Mouse (Mus musculus): ENCODE measurements at regions not wholly inside any gene's neighbourhood (a gene's known extent, or its start where the extent isn't known, plus 50 kb on each side); places are given as distances from the start of the nearest gene placed in this dataset.
"Not testable (repeated sequence)": the region's sequence is repeated elsewhere in the genome, so short reads cannot be mapped to it uniquely, and the experiment has no call there.

DNA sequence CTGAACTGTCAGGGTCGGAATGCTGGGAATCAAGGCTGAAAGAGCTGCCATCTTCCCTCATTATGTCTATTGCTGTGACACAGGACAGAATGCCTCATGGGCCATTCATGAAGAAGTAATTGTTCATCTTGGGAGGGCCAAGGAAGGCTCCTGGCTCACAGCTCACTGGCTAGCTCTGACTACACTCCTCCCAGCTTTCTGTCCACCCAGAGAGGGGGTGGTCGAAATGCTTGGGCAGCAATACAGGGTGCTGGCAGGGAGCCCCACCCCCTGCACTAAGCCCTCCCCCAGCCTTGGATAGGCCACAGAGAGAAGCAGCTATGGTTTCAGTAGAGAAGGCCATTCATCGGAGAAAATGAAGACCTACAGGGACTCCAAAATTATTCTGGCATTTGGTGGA, 192.2 kb upstream of the Prok2 start:
- peaks cover 8% of the 10 kb centered on the region for H3K4me1 ChIP-seq (replicated peaks)
- no peak overlapping the region for H3K4me2 ChIP-seq
- H3K27me3 ChIP-seq (replicated peaks) = peaks cover 38% of the 10 kb centered on the region
- 73% methylated on average over 3 of the region's 3 CpGs for WGBS
- no peaks in the 10 kb centered on the region for H3K36me3 ChIP-seq
- ATAC-seq (ENCODE audit: insufficient number of reproducible peaks, low FRiP score) = no peak
- no peak overlapping the region for H3K4me3 ChIP-seq
- H3K9me3 ChIP-seq (replicated peaks) = 0 out of 2 replicates have a peak, but pooled peaks cover 3% of the 10 kb centered on the region
- no peak overlapping the region for H3K9ac ChIP-seq
- H3K27ac ChIP-seq (ENCODE audit: poor library complexity, severe bottlenecking) = no peak overlapping the region

DNA sequence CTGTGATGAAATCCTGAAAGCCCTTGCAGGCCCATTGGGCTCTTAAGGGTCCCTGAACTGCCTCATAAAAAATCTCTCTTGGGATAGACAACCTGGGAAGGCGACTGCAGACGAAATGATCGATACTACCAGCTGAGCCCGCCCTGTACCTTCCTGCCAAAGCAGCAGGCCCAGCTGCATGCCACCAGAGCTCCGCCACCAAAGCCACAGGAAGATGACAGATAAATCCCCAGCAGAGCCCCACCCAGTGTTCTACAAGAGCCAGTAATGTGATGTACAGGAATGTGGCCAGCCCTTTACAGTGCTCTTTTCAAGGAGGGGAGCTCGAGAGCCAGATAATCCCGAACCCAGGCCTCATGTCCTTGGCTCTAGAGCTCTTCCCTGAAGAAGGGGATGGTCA, 183.7 kb upstream of the Prok2 start:
- H3K4me2 ChIP-seq = no peak overlapping the region
- no peak overlapping the region for H3K27ac ChIP-seq (ENCODE audit: poor library complexity, severe bottlenecking)
- no peak for ATAC-seq (ENCODE audit: insufficient number of reproducible peaks, low FRiP score)
- 51% methylated on average over 7 of the region's 7 CpGs for WGBS
- no peaks in the 10 kb centered on the region for H3K9me3 ChIP-seq (replicated peaks)
- H3K27me3 ChIP-seq (replicated peaks) = peaks cover 50% of the 10 kb centered on the region
- H3K4me1 ChIP-seq (replicated peaks) = peaks cover 19% of the 10 kb centered on the region
- no peaks in the 10 kb centered on the region for H3K36me3 ChIP-seq
- no peak overlapping the region for H3K9ac ChIP-seq
- H3K4me3 ChIP-seq = no peak overlapping the region

DNA sequence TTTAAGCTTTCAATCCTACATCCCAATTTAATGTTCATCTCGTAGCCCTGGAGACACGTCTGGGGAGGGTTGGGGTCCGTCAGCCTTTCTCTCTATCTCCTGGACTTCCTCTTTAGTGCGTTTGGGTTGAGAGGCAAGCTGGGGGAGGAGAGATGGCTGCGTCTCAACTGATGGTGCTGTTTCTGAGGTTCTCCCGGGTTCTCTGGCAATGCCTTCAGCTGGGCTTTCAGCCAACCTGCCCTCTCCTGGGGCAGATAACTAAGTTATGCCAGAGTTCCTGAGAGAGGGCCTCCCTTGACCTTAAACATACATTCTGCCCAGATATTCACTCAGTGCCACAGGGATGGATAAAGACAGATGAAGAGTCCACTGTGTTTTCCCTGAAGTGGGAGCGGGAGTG, 183.3 kb upstream of the Prok2 start:
- ATAC-seq (ENCODE audit: insufficient number of reproducible peaks, low FRiP score) = 0 out of 2 replicates have a peak, but pooled peaks have one; percentile 27
- H3K27me3 ChIP-seq (replicated peaks) = peaks cover 55% of the 10 kb centered on the region

DNA sequence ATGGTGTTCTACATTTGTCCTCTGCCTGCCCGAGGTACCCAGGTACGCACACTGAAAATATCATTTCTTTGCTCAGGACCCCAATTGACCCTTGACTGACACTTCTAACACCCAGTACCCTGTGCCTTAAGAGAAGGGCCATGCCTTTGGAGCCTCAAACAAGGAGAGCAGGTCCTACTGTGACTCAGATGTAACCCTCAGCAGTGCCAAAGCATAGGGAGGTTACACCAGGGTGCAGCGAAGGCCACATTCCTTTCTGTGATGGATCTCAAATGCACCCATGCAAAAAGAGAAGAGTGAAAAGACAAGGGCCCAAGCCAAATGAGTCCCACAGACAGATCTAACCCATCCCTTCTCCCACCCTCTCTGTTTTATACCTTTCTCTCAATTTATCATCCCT, 181.9 kb upstream of the Prok2 start:
- H3K36me3 ChIP-seq = no peaks in the 10 kb centered on the region
- H3K4me2 ChIP-seq = no peak overlapping the region
- no peak overlapping the region for H3K9ac ChIP-seq
- WGBS = 89% methylated on average over 3 of the region's 3 CpGs
- H3K27me3 ChIP-seq (replicated peaks) = peaks cover 45% of the 10 kb centered on the region
- H3K9me3 ChIP-seq (replicated peaks) = no peaks in the 10 kb centered on the region
- H3K4me3 ChIP-seq = no peak overlapping the region
- no peak for ATAC-seq (ENCODE audit: insufficient number of reproducible peaks, low FRiP score)
- H3K4me1 ChIP-seq (replicated peaks) = peaks cover 24% of the 10 kb centered on the region
- H3K27ac ChIP-seq (ENCODE audit: poor library complexity, severe bottlenecking) = no peak overlapping the region

More for the DNA sequence above, 183.3 kb upstream of the Prok2 start:
- no peaks in the 10 kb centered on the region for H3K9me3 ChIP-seq (replicated peaks)
- no peak overlapping the region for H3K4me3 ChIP-seq
- no peak overlapping the region for H3K27ac ChIP-seq (ENCODE audit: poor library complexity, severe bottlenecking)
- 20% methylated on average over 7 of the region's 7 CpGs for WGBS
- no peaks in the 10 kb centered on the region for H3K36me3 ChIP-seq
- H3K4me2 ChIP-seq = no peak overlapping the region
- H3K4me1 ChIP-seq (replicated peaks) = peaks cover 16% of the 10 kb centered on the region
- H3K9ac ChIP-seq = no peak overlapping the region

DNA sequence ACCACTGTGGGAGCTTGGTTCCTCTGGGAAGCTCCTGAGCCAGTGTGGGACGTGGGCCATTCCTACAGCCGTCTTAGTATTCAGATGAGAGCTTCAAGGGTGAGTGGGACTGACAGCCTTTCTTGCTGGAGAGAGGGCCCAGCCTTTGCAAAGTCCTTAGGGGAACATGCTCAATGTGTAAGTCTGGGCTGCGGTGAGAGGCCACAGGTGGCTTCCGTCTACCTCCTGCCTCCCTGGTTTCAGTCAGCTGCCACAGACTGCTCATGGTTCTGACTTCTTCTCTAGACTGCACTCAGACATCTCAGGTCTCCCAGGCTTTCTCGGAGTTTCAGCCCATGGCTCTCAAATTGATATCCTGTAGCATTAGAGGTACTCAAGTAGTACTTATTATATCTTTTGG, 179.0 kb upstream of the Prok2 start:
- 76% methylated on average over 5 of the region's 5 CpGs for WGBS
- Histone ChIP-seq H3K9me3 (replicated peaks) (no peaks in the 10 kb centered on the region), H3K27me3 (replicated peaks) (peaks cover 44% of the 10 kb centered on the region)

DNA sequence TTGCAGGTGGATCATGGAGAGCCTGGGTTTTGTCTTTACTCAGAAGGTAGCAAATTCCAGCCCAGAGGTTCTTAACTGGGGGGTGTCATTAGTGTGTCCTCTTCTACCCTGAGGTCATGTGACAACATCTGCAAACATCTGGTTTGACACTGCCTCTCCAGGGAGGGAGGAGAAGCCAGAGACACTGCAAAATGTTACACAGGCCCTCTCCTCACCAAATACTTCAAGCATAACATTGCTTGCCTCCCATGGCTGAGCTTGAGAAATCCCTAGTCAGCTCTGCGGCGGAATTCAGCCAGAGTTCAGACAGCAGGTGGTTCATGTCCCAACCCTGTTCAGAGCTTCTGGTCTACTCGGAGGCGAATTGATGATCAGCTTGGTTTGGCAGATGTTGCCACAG, 178.4 kb upstream of the Prok2 start:
- Histone ChIP-seq H3K4me3 (no peak overlapping the region), H3K9ac (no peak overlapping the region), H3K4me1 (replicated peaks) (peaks cover 25% of the 10 kb centered on the region), H3K9me3 (replicated peaks) (no peaks in the 10 kb centered on the region), H3K27me3 (replicated peaks) (peaks cover 48% of the 10 kb centered on the region), H3K36me3 (no peaks in the 10 kb centered on the region), H3K27ac (ENCODE audit: poor library complexity, severe bottlenecking) (no peak overlapping the region), H3K4me2 (no peak overlapping the region)
- ATAC-seq (ENCODE audit: insufficient number of reproducible peaks, low FRiP score) = no peak
- WGBS = 67% methylated on average over 4 of the region's 4 CpGs

More for the DNA sequence above, 179.0 kb upstream of the Prok2 start:
- H3K9ac ChIP-seq = no peak overlapping the region
- ATAC-seq (ENCODE audit: insufficient number of reproducible peaks, low FRiP score) = no peak
- H3K4me2 ChIP-seq = no peak overlapping the region
- H3K4me1 ChIP-seq (replicated peaks) = peaks cover 31% of the 10 kb centered on the region
- no peaks in the 10 kb centered on the region for H3K36me3 ChIP-seq
- no peak overlapping the region for H3K4me3 ChIP-seq
- no peak overlapping the region for H3K27ac ChIP-seq (ENCODE audit: poor library complexity, severe bottlenecking)

DNA sequence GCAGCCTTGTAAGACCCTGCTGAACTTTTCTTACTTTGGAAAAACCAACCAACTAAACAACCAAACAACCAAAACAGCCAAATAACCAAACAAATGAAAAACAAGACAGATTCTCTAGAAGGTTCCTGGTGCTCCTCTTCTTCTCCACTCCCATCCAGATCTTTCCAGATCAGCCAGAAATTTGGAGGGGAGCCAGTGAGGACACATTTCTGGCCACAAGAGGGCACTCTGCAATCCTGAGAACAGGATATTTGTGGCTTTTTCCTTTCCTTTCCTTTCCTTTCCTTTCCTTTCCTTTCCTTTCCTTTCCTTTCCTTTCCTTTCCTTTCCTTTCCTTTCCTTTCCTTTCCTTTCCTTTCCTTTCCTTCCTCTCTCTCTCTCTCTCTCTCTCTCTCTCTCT, 177.9 kb upstream of the Prok2 start:
- not testable (repeated sequence) for H3K9me3 ChIP-seq (replicated peaks); H3K36me3 ChIP-seq; H3K4me3 ChIP-seq; H3K4me2 ChIP-seq; ATAC-seq (ENCODE audit: insufficient number of reproducible peaks, low FRiP score); H3K9ac ChIP-seq; H3K27ac ChIP-seq (ENCODE audit: poor library complexity, severe bottlenecking)
- peaks cover 54% of the 10 kb centered on the region for H3K27me3 ChIP-seq (replicated peaks)
- peaks cover 20% of the 10 kb centered on the region for H3K4me1 ChIP-seq (replicated peaks)

DNA sequence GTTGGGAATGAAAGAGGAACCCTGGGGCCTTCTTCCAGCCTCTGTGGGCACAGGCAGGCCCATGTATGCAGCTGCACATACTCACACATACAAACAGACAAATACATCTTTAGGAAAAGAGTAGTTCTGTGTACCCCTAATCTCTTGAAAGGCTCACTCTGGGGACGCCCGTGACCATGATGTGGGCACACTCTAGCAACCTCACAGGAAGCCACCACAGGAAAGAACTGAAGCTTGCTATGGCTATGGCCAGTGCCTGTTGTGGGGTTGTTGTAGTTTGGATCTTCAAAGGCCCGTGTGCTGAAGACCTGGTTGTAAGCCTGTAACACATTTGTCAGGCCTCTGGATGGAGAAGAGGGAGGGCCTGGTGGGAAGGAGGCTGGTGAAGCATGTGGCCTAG, 175.4 kb upstream of the Prok2 start:
- Histone ChIP-seq H3K9ac (no peak overlapping the region), H3K27ac (ENCODE audit: poor library complexity, severe bottlenecking) (no peak overlapping the region), H3K27me3 (replicated peaks) (peaks cover 55% of the 10 kb centered on the region), H3K36me3 (no peaks in the 10 kb centered on the region), H3K9me3 (replicated peaks) (no peaks in the 10 kb centered on the region), H3K4me1 (replicated peaks) (peaks cover 18% of the 10 kb centered on the region), H3K4me3 (no peak overlapping the region), H3K4me2 (no peak overlapping the region)
- 82% methylated on average over 3 of the region's 3 CpGs for WGBS
- no peak for ATAC-seq (ENCODE audit: insufficient number of reproducible peaks, low FRiP score)

DNA sequence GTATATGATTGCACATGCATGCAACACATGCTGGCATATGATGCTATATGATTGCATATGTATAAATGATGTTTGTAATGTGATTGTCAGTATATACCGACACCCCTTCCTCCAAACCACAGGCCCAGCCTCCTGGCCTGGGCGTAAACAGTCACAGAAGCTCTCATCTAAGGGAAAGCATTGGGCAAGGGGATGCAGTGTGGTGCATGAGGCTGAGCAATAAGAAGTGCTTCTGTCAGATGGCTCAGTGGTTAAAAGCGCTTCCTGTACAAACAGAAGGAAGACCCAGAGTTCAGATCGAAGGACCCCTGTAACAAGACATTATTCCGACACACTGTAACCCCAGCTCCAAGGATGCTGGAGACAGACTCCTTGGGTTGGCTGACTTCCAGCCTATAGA, 175.0 kb upstream of the Prok2 start:
- peaks cover 56% of the 10 kb centered on the region for H3K27me3 ChIP-seq (replicated peaks)
- H3K9ac ChIP-seq = no peak overlapping the region
- 84% methylated on average over 5 of the region's 5 CpGs for WGBS
- H3K36me3 ChIP-seq = no peaks in the 10 kb centered on the region
- peaks cover 18% of the 10 kb centered on the region for H3K4me1 ChIP-seq (replicated peaks)
- H3K27ac ChIP-seq (ENCODE audit: poor library complexity, severe bottlenecking) = no peak overlapping the region
- no peak overlapping the region for H3K4me3 ChIP-seq
- no peaks in the 10 kb centered on the region for H3K9me3 ChIP-seq (replicated peaks)
- no peak overlapping the region for H3K4me2 ChIP-seq
- ATAC-seq (ENCODE audit: insufficient number of reproducible peaks, low FRiP score) = no peak

DNA sequence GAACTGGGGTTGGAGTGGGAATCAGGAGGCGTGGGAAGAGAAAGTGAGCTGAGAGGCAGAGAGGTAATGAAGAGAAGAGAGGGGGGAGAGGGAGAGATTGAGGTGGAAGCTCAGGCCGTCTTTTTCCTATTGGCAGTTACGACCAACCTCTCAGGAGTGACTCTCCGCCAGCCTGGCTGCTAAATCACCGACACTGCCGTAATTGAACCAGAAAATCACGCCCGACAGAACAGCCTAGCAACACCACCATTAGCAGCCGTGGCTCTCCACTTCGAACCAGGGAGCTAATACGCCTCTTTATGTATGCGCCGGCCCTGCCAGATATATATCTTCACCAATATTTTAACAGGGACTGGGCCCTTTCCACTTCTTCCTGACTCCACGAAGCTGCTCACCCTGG, 173.5 kb upstream of the Prok2 start:
- Histone ChIP-seq H3K4me1 (replicated peaks) (peaks cover 18% of the 10 kb centered on the region), H3K27me3 (replicated peaks) (peaks cover 54% of the 10 kb centered on the region), H3K9ac (no peak overlapping the region), H3K4me2 (no peak overlapping the region), H3K4me3 (no peak overlapping the region), H3K27ac (ENCODE audit: poor library complexity, severe bottlenecking) (no peak overlapping the region), H3K36me3 (no peaks in the 10 kb centered on the region), H3K9me3 (replicated peaks) (no peaks in the 10 kb centered on the region)
- ATAC-seq (ENCODE audit: insufficient number of reproducible peaks, low FRiP score) = no peak
- 67% methylated on average over 14 of the region's 14 CpGs for WGBS

DNA sequence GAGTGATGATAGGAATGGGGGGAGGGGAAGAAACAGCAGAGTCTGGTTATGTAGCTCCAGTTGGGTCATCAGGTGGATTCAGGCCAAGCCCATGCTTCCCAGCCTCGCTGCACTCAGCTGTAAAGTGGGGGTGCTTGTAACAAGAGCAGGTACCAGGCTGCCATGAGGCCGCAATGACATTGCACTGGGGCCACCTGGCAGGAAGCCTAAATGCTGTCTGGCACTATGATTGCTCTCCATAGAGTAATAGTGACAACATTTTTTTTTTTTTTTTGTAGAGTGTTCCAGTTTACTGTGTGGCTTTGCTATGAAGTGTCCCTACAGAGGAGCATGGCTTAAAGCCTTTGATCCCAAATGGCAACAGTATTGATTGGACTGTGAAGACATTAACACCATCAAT, 171.9 kb upstream of the Prok2 start:
- no peak for ATAC-seq (ENCODE audit: insufficient number of reproducible peaks, low FRiP score)
- Histone ChIP-seq H3K9me3 (replicated peaks) (no peaks in the 10 kb centered on the region), H3K4me3 (no peak overlapping the region), H3K4me1 (replicated peaks) (peaks cover 10% of the 10 kb centered on the region), H3K27me3 (replicated peaks) (peaks cover 59% of the 10 kb centered on the region), H3K36me3 (no peaks in the 10 kb centered on the region), H3K9ac (no peak overlapping the region), H3K27ac (ENCODE audit: poor library complexity, severe bottlenecking) (no peak overlapping the region), H3K4me2 (no peak overlapping the region)
- 91% methylated on average over 2 of the region's 2 CpGs for WGBS

DNA sequence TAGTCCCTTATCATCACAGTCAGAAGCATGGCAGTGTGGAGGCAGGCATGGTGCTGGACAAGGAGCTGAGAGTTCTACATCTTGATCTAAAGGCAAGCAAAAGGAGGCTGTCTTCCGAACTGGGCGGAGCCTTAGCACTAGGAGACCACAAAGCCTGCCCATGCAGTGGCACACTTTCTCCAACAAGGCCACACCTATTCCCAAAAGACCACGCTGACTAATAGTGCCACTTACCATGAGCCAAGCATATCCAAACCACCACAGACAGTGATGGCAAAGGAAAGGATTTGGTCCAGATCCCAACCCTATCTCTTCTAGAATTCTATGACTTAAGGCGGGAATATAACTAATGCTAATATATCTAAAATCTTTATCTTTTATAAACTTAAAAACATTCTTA, 169.4 kb upstream of the Prok2 start:
- no peak overlapping the region for H3K4me3 ChIP-seq
- no peak overlapping the region for H3K4me2 ChIP-seq
- 87% methylated on average over 4 of the region's 4 CpGs for WGBS
- no peak overlapping the region for H3K27ac ChIP-seq (ENCODE audit: poor library complexity, severe bottlenecking)
- H3K9ac ChIP-seq = no peak overlapping the region
- no peak for ATAC-seq (ENCODE audit: insufficient number of reproducible peaks, low FRiP score)
- no peaks in the 10 kb centered on the region for H3K36me3 ChIP-seq
- no peaks in the 10 kb centered on the region for H3K9me3 ChIP-seq (replicated peaks)
- no peaks in the 10 kb centered on the region for H3K4me1 ChIP-seq (replicated peaks)
- H3K27me3 ChIP-seq (replicated peaks) = peaks cover 62% of the 10 kb centered on the region

Measured in heart, embryonic 12.5 days (tissue).